Mouse (Mus musculus): ENCODE measurements at regions not wholly inside any gene's neighbourhood (a gene's known extent, or its start where the extent isn't known, plus 50 kb on each side); places are given as distances from the start of the nearest gene placed in this dataset.

DNA sequence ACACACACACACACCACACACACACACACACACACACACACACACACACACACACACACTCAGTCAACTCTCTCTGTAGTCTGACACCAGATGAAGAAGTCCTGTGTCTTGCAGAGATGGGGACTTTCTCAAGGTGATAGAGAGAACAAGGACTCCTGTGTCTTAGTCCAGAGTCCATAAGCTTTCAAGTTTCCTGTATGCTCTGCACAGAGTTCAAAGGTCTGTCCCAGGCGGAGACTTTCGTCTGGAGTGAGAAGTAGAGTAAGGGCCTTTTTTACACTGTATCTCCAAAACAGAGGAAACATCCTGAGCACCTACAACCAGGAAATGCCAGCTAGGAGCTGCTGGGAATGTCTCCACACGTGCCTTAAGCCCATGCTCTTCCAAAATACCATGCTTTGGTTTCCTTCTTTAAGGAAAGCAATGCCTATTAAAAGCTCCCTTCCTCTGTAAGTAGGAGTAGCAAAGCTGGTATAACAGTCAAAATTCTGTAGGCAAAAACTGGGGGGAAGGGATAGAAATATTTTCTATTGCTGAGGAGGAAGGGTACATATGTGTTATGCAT, 459.9 kb upstream of the Zmiz1 start:
- in situ Hi-C loops (cut with MboI) = no loop called here

DNA sequence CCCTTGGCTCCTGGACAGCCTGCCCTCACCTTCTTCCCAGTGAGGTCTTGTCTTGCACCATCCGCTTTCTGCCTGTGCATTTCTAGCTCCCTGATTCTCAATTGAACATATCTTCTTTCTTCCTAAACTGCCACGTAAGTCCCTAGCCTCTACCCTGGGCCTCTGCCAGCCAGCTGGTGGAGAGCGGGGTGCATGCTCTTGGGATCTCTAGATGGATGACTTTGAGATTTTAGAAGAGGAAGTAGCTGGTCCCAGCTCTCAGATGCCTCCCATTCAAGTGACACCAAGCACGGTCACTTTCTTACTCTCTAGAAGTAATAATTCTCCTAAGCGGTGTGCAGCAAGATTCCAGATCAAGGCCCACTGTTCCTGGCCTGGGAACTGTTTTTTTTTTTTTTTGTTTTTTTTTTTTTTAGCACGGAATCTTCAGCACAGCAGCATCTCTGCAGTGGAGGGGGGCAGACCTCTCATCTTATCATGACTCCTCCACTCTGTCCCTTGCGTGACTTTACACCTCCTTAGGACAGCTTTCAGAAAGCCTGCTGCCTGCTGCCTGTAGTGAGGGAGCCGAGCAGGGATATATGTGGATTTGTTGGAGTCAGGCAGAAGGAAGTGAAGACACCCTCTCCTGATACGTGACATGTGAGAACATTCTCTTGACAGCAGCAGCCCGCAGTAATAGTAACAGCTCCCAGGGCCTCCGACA, 453.6 kb upstream of the Zmiz1 start:
- in situ Hi-C loops (cut with MboI) = no loop called here

DNA sequence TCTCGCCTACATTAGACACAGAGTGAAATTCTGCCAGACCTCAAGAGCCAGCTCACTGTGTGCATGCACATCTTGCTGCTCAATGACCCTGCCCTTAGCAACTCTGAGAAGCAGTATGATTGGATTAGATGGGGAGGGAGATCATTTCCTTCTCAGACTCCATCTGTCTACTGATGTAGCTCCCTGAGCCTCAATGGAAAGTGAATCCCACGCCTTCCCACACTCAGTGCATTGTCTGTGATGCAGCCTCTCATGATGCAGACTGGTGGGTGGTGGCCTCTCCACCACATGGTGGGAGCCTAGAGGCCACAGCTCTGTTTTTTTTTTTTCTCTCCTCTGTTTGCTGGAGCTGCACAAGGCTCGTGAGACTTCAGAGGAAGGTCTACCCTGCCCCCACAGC, 447.1 kb upstream of the Zmiz1 start:
- in situ Hi-C loops (cut with MboI) = no loop called here

DNA sequence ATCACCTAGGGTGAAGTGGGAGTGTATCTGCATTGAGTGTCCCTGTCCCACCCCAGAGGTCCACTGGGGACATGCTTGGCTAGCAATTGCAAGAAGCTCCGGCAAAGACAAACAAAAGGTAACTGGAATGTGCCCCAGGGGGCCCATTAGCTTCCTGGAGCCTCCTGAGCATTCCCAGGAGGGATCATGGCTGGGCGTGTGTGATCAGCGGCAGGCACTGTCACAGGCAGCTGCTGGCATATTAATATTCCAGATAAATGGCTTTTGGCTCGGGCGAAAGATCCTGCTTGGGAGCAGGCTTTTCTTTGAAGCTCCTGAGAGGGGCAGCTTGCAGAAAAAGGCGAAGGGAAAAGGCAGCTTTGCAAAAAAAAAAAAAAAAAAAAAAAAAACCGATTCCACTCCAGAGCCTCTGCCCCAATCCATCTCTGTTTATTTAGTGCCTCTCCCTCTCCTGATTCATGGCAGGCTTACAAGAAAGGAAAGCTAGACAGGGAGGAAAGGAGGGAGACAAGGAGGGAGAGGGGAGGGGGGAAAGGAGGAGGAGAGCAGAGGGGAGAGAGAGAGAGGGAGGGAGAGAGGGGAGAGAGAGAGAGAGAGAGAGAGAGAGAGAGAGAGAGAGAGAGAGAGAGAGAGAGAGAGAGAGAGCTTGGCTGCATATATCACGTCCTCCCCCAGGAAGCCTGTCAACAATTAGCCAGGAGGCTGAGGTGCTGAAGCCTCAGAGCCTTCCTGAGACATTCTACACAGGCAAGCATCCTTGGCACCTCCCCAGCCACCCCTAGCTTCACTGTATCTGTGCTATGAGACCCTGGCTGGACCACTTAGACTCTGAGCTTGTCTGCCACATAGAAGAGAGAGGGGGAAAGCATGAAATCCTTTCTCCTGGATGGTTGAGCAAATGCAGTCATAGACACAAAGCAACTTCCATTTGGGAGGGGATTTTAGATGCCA, 443.4 kb upstream of the Zmiz1 start:
- in situ Hi-C loops (cut with MboI) = no loop called here

DNA sequence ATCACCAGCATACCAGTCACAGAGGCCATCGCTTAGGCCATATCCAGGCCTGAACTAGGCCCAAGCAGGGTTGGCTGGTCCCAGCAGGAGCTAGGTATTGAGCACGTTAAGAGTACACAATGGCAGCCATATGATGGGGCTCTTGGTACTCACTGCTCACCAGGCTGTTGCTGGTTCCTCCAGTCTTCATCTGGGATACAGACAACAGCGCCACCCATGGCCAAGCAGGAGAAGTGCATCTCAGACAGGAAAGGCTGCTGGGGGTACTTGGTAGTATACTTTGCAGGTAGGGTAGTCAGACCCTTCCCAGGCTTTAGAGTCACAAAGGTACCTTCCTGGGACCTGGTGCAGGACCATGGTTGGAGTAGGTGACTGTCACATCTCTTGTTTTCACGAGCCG, 441.1 kb upstream of the Zmiz1 start:
- in situ Hi-C loops (cut with MboI) = no loop called here

DNA sequence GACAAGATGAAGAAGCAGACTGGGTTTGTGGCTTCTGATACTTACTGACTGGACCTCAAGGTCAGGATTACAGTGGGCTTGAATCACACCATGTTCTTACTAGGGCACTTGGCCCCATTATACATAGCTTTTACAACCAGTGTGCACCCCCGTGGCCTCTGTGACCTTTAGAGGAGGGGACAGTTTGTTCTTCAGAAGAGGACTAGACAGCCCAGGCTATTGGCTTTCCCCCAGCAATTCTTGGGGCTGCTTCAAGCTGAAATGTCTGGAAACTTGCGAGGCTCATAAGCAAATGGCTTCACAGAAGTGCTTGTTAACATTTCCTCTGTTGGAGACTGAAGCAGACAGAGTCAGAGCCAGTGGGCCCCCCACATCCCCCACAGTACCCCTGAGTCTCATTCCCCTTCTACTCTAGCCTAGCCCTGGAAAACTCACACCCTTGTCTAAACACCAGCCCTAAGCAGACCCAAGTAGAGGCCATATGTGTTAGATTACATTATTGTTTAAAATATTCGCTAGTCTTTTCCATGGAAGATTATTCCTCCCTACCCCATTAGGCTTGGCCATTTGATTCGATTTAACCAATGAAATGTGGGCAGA, 439.6 kb upstream of the Zmiz1 start:
- in situ Hi-C loops (cut with MboI) = no loop called here

DNA sequence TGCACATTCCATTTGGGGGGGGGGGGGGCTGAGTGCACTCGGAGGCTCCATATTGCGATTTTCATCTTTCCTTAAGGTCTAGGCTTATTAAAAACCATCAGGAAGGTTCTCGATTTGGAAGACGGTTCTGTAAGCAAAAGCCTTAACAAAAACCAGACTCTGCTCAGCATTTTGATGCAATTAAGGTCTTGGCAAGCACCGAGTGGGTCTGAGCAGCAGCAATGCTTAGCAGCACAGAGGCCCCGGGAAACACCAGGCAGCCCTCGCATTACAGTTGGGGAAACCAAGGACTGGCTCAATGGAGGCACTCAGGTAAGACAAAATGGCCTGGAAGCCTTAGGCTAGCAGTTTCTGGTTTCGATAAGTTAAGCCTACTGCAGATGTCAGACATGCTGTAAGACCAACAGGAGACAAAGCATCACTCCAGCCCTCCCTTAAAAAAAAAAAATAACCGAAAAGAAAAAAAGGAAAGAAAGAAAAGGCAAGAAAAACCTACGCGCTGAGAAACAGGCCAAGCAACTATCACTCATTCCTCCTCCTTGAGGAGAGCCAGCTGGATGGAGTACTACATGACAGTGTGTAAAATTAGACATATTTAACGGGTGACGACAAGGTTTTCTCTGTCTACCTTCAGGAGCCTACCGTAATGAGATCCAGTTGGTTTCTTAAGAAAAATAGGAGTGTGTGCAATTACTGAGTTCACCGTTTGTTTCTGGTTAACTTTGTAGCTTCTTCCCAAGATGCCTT, 436.3 kb upstream of the Zmiz1 start:
- in situ Hi-C loops (cut with MboI) = no loop called here

DNA sequence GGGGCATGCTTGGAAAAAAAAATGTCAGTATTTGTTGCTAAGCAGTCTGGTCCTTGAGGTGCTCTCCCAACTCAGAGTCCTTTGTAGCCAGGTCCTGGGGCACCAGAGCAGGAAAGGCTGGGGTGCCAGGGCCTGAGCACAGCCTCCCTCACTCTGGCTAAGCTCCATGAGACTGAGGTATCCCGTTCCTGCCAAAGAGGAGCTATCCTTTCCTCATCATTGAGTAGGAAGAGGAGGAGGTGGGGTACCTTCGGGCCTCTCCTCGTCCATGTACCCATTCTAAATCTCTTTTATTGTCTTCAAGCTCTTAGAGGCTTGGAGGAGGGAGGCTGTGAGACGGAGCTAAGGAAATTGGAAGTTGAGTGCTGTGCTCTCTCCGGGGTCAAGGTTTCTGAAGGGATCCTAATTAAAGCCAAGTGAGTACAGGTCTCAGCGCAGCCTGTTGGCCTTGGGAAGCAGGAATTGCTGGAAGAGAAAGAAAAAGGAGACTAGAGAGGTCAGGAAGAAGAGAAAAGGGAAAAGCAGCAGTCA, 435.6 kb upstream of the Zmiz1 start:
- in situ Hi-C loops (cut with MboI) = no loop called here

DNA sequence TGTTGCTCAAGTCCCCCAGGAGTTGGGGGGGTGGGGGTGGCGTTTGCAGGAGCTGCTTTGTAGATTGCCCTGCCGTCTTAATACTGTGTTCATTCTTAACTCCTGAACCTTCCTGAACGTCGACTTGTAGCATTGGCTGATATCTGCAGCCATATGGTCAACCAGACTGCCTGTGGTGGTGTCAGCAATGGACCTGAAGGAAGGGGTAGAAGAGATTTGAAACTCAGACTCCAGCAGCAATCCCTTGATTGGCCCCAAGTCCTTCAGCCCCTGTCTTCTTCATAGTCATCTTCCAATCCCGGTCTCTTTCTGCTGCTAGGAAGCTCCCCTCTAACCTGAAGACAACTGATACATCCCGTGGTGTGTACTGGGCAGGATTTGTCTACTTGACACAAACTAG, 433.9 kb upstream of the Zmiz1 start:
- in situ Hi-C loops (cut with MboI) = no loop called here

DNA sequence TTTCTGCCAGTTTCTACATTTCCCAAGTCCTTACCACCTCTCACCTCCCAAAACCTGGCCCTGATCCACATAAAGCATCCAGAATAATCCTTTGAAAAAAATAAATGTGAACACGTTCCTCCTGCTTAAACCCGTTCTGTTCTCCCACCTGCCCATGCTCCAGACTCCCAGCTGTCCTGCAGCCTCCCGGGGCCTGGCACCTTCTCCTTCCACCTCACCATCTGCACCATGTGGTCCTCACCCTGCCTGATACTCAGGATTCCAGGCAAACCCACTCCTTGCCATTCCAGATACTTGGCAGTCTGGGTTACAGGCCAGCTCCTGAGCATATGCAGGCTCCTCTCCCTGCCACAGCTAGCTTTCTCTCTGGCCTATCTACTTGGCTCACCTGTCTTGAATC, 431.9 kb upstream of the Zmiz1 start:
- in situ Hi-C loops (cut with MboI) = no loop called here

DNA sequence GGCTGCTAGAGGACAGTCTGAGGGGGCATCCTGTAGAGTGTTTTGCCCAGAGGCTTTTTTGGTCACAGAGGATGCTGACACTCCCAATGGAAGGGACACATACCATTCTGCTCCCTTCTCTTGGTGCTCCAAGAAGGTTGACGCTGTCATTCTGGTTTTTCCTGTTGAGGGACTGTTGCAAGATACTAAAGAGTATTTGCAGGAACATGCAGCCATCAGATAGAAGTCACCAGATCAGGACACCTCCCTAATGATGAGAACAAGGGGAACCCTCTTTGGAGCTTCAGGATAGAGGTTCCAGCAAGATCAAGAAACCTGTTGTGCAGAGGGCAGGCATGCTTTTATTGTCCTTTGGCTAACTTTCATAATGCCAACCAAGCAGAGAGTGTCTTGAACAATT, 431.1 kb upstream of the Zmiz1 start:
- in situ Hi-C loops (cut with MboI) = no loop called here

DNA sequence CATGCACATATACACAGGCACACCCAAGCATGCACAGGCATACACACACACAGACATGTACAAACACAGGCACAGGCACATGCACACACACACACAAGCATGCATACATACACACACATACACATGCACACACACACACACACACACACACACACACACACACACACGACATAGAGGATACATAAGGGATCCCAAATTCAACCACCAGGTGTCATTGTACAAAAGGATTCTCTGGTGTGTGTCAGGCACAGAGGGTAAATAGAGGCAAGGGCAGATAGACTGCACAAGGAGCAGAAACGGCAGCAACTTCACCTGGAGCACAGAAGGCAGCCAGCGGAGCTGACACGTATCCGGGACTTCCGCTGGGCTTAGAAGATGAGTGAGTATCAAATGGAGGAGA, 428.1 kb upstream of the Zmiz1 start:
- in situ Hi-C loops (cut with MboI) = no loop called here

DNA sequence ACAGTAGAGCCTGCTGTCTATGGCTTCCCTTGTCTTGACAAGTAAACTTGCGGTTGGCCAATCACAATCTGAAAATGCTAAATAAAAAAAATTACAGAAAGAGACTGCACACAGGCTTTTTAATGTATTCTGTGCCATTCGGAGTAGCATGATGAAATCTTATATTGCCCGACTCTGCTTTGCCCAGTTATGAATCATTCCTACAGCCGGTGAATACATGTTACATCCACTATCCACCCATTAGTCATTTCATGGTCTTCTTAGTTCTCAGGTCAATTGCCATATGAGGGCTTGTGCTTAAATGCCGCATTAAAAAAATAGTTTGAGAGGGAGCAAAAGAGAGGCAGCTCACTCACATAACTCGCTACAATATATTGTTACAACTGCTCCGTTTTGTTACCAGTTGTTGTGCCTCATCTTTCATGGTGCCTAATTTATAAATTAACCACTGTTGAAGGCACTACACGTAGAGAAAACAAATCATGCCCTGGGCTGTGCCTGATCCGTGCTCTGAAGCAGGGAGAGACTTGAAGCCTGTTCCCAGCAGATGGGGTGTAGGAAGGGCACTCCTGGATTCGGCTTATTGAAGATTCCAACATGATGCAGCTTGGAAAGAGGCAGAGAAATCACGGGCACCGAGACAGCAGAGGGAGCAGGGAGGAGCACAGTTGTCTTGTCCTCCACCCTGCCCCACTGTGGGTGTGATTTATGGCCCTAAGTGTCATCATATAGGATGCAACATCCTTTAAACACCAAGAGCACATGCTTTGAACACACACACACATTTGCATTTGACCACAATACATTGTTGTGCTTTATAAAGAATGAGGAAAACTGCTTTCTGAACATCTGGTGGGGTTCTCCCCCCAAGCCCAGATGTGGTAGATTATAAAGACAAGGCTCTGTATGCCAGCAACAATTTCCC, 427.0 kb upstream of the Zmiz1 start:
- in situ Hi-C loops (cut with MboI) = no loop called here

DNA sequence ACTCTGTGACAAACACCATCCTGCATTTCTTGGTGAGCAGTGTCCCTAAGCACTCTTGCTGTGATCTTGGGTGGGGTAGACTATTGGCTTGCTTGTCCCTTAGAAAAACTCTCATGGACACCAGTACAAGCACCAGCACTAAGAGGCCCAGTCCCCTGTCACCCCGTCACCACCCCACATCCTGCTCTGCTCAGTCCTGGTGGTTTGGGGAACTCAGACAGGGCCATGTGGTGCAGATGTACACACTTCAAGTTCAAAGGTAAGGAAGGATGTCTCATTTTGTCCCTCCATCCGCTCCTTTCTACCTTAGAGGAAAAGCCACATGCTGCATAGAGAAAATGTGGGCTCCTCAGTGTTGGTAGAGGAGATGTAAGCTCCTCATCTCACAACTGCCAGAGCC, 426.1 kb upstream of the Zmiz1 start:
- in situ Hi-C loops (cut with MboI) = no loop called here

DNA sequence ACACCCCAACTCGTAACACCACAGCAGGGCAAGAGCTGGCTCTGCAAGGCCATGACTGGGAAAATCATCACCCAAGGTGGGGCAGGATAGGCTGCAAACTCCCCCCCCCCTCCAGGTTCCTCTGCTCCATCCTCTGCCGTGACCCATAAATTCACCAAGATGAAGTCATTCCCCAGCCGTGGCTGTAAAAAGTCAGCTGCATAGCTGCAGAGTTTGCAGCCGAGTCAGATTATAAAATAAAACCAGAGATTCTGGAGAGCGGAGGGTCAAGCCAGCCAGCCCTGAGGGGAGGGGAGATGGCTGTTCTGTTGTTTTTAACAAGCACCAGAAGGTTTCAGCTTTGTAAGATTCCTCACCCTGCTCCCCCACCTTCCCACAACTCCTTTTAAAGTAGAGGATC, 416.7 kb upstream of the Zmiz1 start:
- in situ Hi-C loops (cut with MboI) = no loop called here

DNA sequence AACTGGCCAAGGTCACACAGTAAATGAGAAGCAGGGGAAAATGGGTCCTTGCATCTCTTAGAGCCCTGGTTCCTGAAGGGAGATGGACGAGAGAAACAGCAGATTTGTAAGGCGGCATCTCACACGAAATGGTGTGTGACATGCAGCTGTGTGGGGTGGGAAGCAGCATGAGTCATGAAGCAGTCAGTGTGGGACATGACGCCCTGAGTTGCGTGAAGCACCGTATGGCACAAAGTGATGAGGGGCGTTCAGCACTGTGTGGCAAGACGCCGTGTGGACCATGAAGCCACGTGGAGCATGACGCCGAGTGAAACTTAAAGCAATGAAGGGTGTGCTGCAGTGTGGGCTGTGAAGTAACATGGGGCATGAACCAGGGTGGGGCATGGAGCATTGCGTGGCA, 414.9 kb upstream of the Zmiz1 start:
- in situ Hi-C loops (cut with MboI) = no loop called here

DNA sequence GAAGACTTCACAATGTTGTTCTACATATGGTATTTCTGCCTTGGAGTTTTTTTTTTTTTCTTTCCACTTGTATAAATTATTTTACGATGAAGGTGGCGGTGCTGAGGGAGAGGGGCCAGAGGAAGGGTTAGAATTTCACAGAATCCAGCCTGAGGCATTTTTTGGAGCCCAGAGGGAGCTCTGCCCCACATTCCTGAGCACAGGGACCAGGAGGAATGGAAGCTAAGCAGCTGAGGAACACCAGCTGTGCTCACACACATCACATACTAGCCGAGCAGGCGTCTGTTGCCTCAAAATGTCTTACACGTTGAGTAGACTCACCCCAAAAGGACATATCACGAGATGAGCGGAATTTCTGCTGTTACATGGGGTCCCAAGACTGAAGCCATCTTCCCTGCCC, 414.1 kb upstream of the Zmiz1 start:
- in situ Hi-C loops (cut with MboI) = no loop called here

DNA sequence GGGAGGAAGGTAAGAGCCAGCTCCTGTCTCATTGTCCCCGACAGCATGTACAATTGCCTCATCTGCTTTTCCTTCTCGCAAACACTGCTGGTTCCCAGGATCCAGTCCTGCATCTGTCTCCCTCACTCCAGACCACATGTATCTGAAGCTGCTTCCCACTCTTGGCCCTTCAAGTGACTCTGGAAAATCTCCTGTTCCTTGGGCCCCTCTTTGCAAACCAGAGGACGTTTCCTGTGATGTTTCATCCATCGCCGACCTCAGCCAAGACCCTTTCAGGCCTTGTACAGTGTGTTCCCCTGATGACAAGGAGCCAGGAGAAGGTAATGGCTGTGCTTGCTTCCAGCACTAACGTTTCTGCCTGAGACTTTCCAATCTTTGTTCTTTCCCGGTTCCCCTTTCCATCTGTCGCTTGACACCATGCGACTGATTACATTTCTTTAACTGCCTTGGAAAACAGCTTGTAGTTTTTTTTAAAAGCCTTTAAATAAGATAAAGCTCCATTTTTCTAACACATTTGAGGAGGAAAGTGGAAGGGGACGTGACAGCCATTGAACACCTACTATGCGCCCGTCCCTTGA, 408.2 kb upstream of the Zmiz1 start:
- in situ Hi-C loops (cut with MboI) = no loop called here

DNA sequence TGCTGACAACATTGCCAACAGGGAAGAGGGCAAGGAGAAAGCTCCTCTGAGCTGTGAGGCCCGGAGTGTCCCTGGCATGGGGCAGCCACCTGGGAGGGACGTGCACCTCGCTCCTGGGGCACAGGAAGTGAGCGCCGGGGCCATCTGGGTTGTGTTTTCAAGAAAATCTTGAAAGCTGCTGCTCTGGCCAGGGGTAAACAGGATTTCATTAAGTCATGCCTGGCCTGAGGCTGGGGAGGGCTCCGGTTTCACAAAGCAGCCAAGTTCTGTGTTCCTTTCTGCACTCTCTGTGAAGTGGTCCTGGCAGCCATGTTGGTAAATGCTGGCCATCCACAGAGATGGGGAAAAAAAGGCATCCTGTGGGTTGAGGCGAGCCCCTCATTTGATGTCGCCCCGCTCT, 406.8 kb upstream of the Zmiz1 start:
- in situ Hi-C loops (cut with MboI) = no loop called here

DNA sequence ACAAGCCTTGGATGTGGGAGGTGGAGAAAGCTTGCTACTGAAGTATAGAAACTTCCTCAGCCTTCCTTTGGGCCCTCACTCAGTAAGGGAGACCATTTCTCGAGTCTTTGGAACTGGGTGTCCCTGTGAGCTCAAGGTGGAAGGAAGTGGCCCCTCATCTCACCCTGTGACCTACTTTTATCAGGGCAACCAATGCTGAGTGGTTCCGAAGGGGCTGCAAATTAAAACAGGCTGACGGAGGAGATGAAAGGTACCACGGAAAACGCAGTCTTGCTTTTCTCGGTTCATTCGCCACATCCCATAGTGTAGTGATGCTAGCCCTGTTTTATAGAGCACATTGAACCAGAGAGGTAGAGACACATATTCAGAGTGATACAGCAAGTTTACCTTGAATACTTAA, 399.6 kb upstream of the Zmiz1 start:
- in situ Hi-C loops (cut with MboI) = no loop called here

Measured in mature B cell (primary cell).